Mouse (Mus musculus): Measurements from ENCODE around the gene Tceal8. TPM values are rescaled to one million over a fixed set of nuclear protein-coding genes. Genes with fewer than 3 reads are reported as not detected.
"Not testable (repeated sequence)": the region's sequence is repeated elsewhere in the genome, so short reads cannot be mapped to it uniquely, and the experiment has no call there.

Tceal8 gene
- polyA plus RNA-seq, 1 experiment: 63.0 TPM

DNA sequence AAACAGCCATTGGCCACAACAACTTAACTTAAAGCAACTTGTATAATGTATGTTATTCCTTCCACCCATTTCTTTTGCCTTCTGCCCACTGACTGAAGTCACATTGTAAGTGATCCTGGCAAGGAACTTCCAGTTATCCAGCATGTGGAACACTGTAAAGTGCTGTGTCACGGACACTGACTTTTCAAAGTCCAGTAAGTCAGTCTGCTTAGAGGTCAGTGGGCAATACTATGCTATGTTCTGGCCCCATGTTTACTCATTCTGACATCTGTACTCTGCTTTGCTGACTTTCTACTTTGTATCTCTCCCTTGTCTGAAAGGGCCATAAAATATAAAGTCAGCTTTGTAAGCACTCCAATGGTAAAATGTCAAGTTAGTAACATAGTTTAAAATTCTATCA is 11.0 kb upstream of the Tceal8 start:
- no peaks in the 10 kb centered on the region for H3K4me1 ChIP-seq (ENCODE audit: control insufficient read depth, insufficient read depth, low read length)
- no peak overlapping the region for H3K27ac ChIP-seq (ENCODE audit: insufficient read depth, low read length)
- no peak overlapping the region for H3K4me3 ChIP-seq (ENCODE audit: insufficient read depth, low read length)
- TF ChIP-seq CTCF (IDR thresholded peaks at IDR 0.05; ENCODE audit: extremely low read depth, insufficient read depth, low read length) (no peak), POLR2A (IDR thresholded peaks at IDR 0.05; ENCODE audit: extremely low read depth, insufficient read depth, low read length) (no peak)

DNA sequence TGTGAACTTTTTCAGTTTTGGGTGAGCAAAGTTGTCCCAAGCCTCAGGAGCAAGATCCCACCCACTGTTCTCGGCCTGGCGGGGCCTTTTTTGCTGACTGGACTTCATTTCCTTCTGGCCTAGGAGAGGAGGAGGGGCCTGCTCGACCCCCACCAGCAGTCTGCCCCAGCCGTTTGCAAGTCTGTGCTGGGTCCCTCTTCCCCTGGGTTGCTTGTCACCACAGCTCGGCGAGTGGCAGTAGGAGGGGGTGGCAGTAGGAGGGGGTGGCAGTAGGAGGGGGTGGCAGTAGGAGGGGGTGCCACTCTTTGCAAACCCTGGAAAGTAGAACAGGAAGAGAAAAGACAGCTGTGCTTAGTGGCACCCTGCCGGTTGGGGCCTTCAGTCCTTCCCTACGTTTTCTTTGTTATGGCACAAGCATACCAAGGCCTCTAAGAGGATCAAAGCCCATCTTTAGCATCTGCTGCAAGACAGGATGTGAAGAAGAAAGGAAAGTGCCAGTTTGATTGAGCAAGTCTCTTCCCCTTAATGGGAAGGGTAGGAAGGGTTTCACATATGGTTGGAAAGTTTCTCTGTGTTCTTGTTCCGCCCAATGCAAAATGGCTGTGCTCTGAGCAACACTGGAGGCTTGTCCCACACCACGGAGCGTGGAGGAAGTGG is 8.9 kb upstream of the Tceal8 start:
- TF ChIP-seq CTCF (IDR thresholded peaks at IDR 0.05; ENCODE audit: extremely low read depth, insufficient read depth, low read length): no peak
- TF ChIP-seq POLR2A (IDR thresholded peaks at IDR 0.05; ENCODE audit: extremely low read depth, insufficient read depth, low read length): no peak
- Histone ChIP-seq H3K4me3 (ENCODE audit: insufficient read depth, low read length) (no peak overlapping the region), H3K27ac (ENCODE audit: insufficient read depth, low read length) (no peak overlapping the region), H3K4me1 (ENCODE audit: control insufficient read depth, insufficient read depth, low read length) (no peaks in the 10 kb centered on the region)

DNA sequence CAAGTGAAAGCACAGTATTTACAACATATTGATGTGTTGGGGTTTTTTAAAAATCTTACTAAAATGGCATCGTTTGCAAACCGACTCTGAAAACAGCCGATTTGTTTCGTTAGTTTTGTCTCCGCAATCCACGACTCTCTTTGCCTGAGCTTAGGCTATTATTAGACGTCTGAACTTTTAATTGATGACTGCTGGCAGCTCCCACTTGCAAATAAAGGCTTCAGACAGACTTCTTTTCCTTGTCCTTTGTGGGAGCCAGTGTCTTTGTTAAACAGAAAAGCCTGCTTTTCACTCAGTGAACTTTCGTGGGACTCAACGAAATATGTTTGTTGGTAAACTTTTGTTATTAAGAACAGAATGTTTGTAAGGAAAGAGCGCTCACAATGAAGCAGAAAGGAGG is 644 bp upstream of the Tceal8 start:
- no peaks in the 10 kb centered on the region for H3K4me1 ChIP-seq (ENCODE audit: control insufficient read depth, insufficient read depth, low read length)
- TF ChIP-seq POLR2A (IDR thresholded peaks at IDR 0.05; ENCODE audit: extremely low read depth, insufficient read depth, low read length): no peak
- no peak for TF ChIP-seq CTCF (IDR thresholded peaks at IDR 0.05; ENCODE audit: extremely low read depth, insufficient read depth, low read length)
- H3K4me3 ChIP-seq (ENCODE audit: insufficient read depth, low read length): peak overlapping the region; percentile 78; the same call in 1 of the 2 replicates
- H3K27ac ChIP-seq (ENCODE audit: insufficient read depth, low read length): no peak overlapping the region

DNA sequence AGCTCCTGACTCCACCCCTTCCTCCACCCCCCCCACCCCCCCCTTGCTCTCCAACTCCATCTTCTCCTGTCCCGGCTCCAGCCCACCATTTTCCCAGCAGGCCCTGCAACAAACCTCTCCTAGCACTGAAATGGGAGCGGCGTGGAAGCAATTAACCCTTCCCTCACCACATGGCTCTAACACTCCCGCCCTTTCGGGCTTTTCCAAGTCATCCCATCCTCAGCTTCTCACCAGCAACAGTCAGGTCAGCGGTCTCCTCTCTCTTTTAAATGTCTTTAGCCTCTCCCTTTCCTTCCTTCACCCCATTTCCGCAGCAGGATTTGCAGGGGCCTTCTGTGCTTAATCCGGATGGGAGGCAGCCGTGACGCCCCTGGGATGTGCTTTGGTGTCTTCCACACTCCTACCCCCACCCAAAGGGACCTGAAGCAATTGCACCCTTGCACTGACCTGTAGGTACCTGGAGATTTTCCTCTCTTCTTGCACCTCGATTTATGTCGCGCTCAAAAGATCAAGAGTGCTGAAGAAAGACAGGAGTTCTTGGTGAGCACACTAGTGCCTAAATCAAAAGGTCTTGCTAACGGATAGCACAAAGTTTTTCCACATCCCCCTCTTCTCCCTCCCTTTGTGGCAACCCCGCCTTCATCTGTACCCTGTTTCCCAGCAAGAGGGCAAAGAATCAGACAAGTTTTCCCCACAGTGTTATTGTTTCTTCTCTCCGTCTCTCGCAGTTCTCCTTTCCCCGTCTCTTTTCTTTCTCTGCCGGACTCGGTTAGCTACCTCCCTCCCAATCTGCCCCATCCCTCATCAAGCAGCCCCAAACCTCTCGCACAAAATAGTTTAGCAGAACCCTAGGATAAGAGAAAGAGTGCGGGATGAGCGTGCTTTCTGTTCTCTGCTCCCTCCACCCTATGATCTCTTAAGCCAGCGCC is 689 bp downstream of the Tceal8 start:
- TF ChIP-seq CTCF (IDR thresholded peaks at IDR 0.05; ENCODE audit: extremely low read depth, insufficient read depth, low read length) (no peak), POLR2A (IDR thresholded peaks at IDR 0.05; ENCODE audit: extremely low read depth, insufficient read depth, low read length) (no peak)
- H3K27ac ChIP-seq (ENCODE audit: insufficient read depth, low read length): peak overlapping the region; percentile 64
- H3K4me1 ChIP-seq (ENCODE audit: control insufficient read depth, insufficient read depth, low read length): no peaks in the 10 kb centered on the region
- peak overlapping the region; percentile 78 for H3K4me3 ChIP-seq (ENCODE audit: insufficient read depth, low read length)

GRCm38 (mm10) chrX:136170625-136171024 is 1.5 kb downstream of the Tceal8 start:
- no peak overlapping the region for H3K27ac ChIP-seq (ENCODE audit: insufficient read depth, low read length)
- no peaks in the 10 kb centered on the region for H3K4me1 ChIP-seq (ENCODE audit: control insufficient read depth, insufficient read depth, low read length)
- TF ChIP-seq CTCF (IDR thresholded peaks at IDR 0.05; ENCODE audit: extremely low read depth, insufficient read depth, low read length): no peak
- TF ChIP-seq POLR2A (IDR thresholded peaks at IDR 0.05; ENCODE audit: extremely low read depth, insufficient read depth, low read length): no peak
- no peak overlapping the region; the same call in 1 of the 2 replicates for H3K4me3 ChIP-seq (ENCODE audit: insufficient read depth, low read length)

GRCm38 (mm10) chrX:136144195-136144594 is 27.9 kb downstream of the Tceal8 start:
- TF ChIP-seq CTCF (IDR thresholded peaks at IDR 0.05; ENCODE audit: extremely low read depth, insufficient read depth, low read length) (no peak), POLR2A (IDR thresholded peaks at IDR 0.05; ENCODE audit: extremely low read depth, insufficient read depth, low read length) (no peak)
- H3K4me1 ChIP-seq (ENCODE audit: control insufficient read depth, insufficient read depth, low read length): no peaks in the 10 kb centered on the region
- H3K4me3 ChIP-seq (ENCODE audit: insufficient read depth, low read length): no peak overlapping the region
- H3K27ac ChIP-seq (ENCODE audit: insufficient read depth, low read length): no peak overlapping the region

DNA sequence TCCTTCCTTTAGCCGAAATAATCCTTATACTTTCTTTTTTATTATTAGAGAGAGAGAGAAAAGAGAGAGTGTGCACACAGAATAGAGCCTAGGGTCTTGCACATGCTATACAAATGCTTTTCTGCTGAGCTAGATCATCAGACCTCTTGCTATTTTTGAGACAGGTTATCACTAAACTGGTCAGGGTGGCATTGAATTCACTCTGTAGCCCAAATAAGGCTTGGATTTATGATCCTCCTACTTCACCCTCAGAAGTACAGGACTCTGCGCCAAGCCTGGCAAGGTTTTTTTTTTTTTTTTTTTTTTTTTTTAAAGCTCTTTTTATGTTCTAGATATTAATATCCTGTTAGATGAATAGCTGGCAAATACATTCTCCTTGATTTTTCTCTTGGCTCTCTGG is 28.4 kb downstream of the Tceal8 start:
- TF ChIP-seq CTCF (IDR thresholded peaks at IDR 0.05; ENCODE audit: extremely low read depth, insufficient read depth, low read length): no peak
- TF ChIP-seq POLR2A (IDR thresholded peaks at IDR 0.05; ENCODE audit: extremely low read depth, insufficient read depth, low read length): no peak
- H3K4me3 ChIP-seq (ENCODE audit: insufficient read depth, low read length): no peak overlapping the region
- H3K4me1 ChIP-seq (ENCODE audit: control insufficient read depth, insufficient read depth, low read length): no peaks in the 10 kb centered on the region
- no peak overlapping the region for H3K27ac ChIP-seq (ENCODE audit: insufficient read depth, low read length)

- Histone ChIP-seq H3K4me3 (ENCODE audit: insufficient read depth, low read length) (no peak overlapping the region), H3K27ac (ENCODE audit: insufficient read depth, low read length) (no peak overlapping the region), H3K4me1 (ENCODE audit: control insufficient read depth, insufficient read depth, low read length) (no peaks in the 10 kb centered on the region)
- TF ChIP-seq CTCF (IDR thresholded peaks at IDR 0.05; ENCODE audit: extremely low read depth, insufficient read depth, low read length) (no peak), POLR2A (IDR thresholded peaks at IDR 0.05; ENCODE audit: extremely low read depth, insufficient read depth, low read length) (no peak)
Measured at GRCm38 (mm10) chrX:136141385-136141784, 30.8 kb downstream of the Tceal8 start.

DNA sequence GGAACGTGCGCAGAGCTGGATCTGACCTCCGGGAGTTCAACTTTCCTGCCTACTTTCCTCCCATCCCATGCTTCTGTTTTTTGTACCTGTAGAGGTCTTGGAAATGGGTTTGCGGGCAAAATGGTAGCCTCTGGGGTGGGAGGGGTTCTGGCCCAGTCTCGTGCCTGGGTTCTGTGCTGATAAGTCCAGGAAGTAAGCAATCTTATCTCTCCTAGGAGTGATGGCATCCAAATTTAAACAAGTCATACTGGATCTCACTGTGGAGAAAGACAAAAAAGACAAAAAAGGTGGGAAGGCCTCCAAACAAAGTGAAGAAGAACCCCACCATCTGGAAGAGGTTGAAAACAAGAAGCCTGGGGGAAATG is 32.5 kb downstream of the Tceal8 start:
- peak overlapping the region; percentile 26; the same call in 1 of the 2 replicates for H3K4me3 ChIP-seq (ENCODE audit: insufficient read depth, low read length)
- not testable (repeated sequence) for H3K4me1 ChIP-seq (ENCODE audit: control insufficient read depth, insufficient read depth, low read length); H3K27ac ChIP-seq (ENCODE audit: insufficient read depth, low read length)

GRCm38 (mm10) chrX:136138827-136139639 is 33.1 kb downstream of the Tceal8 start, which contains the start of gene Bex4:
Gene Bex4 (plus strand): TSS chrX:136138996.
- H3K27ac ChIP-seq (ENCODE audit: insufficient read depth, low read length); H3K4me1 ChIP-seq (ENCODE audit: control insufficient read depth, insufficient read depth, low read length): not testable (repeated sequence)
- peak within 1 kb of the TSS; percentile 26; the same call in 1 of the 2 replicates for H3K4me3 ChIP-seq (ENCODE audit: insufficient read depth, low read length)

Measured in cortical plate, adult 2 months (tissue).